Mouse (Mus musculus) heart, embryonic 13.5 days (tissue): ENCODE results near the gene Adh1. TPM values are rescaled to one million over a fixed set of nuclear protein-coding genes. Genes with fewer than 3 reads are reported as not detected.

Experiments used
- ATAC-seq: fragments of 200-750 bp; cut with Nextera tagmentation; 2 replicates; pipeline ENCODE4 v1.8.0; 2017; ENCODE audit warnings: moderate TSS enrichment; ENCODE audit not compliant: insufficient number of reproducible peaks, low FRiP score, low TSS enrichment; ENCODE audit errors: extremely low read depth
- H3K27ac ChIP-seq: fragments of 300-500 bp; sonication (generic); replicated peaks from 2 replicates; pipeline ENCODE4 v1.5.1; 2015; ENCODE audit warnings: moderate library complexity, mild to moderate bottlenecking, inconsistent platforms
- H3K27me3 ChIP-seq: fragments of 300-500 bp; sonication (generic); replicated peaks from 2 replicates; pipeline ENCODE4 v1.6.1; 2015; ENCODE audit warnings: mild to moderate bottlenecking, inconsistent platforms
- H3K36me3 ChIP-seq: fragments of 300-500 bp; sonication (generic); 2 replicates; pipeline ENCODE4 v1.6.1; 2015; ENCODE audit warnings: mild to moderate bottlenecking, inconsistent platforms
- H3K4me1 ChIP-seq: fragments of 300-500 bp; sonication (generic); 2 replicates; pipeline ENCODE4 v1.6.1; 2015; ENCODE audit warnings: inconsistent platforms
- H3K4me2 ChIP-seq: fragments of 300-500 bp; sonication (generic); 2 replicates; pipeline ENCODE4 v1.6.1; 2015; ENCODE audit warnings: inconsistent platforms, mild to moderate bottlenecking, moderate library complexity
- H3K4me3 ChIP-seq: fragments of 300-500 bp; sonication (generic); 2 replicates; pipeline ENCODE4 v1.5.1; 2015; ENCODE audit warnings: moderate library complexity, mild to moderate bottlenecking, inconsistent platforms
- H3K9ac ChIP-seq: fragments of 300-500 bp; sonication (generic); 2 replicates; pipeline ENCODE4 v1.6.1; 2015; ENCODE audit warnings: inconsistent platforms, mild to moderate bottlenecking, moderate library complexity
- H3K9me3 ChIP-seq: fragments of 300-500 bp; sonication (generic); 2 replicates; pipeline ENCODE4 v1.6.1; 2016; ENCODE audit warnings: inconsistent platforms
- WGBS: fragments of 180-500 bp; shearing (Covaris S2); methylation state at CpG from one replicate; pipeline ENCODE4 v1.1.7; 2015; ENCODE audit warnings: mixed read lengths; 5-methylcytosine and 5-hydroxymethylcytosine counted together
- polyA plus RNA-seq: library from polyadenylated mRNA; unstranded; fragments of >200 nt; fragmentation: Nextera tagmentation; extraction: Ambion mirVana; gene quantifications from 2 replicates; pipeline ENCODE4 v1.2.1, GENCODE M21; 2015

The Adh1 gene
- polyA plus RNA-seq, 1 experiment from 2014 or later, result 13.5 TPM

GRCm38 (mm10) chr3:138262568-138262967 is 1.8 kb downstream of the Adh1 start:
- ATAC-seq, result no peak
- no peak overlapping the region for H3K4me3 ChIP-seq
- no peak overlapping the region for H3K9ac ChIP-seq
- no peaks in the 10 kb centered on the region for H3K9me3 ChIP-seq
- WGBS, result 25% methylated on average over 4 of the region's 4 CpGs
- peaks cover 10% of the 10 kb centered on the region; the same call in 1 of the 2 replicates for H3K4me1 ChIP-seq
- H3K27ac ChIP-seq, result no peak overlapping the region
- no peaks in the 10 kb centered on the region for H3K27me3 ChIP-seq
- no peak overlapping the region for H3K4me2 ChIP-seq
- no peaks in the 10 kb centered on the region for H3K36me3 ChIP-seq

- H3K27ac ChIP-seq, result no peak overlapping the region
- ATAC-seq, result no peak
- no peaks in the 10 kb centered on the region for H3K36me3 ChIP-seq
- H3K4me2 ChIP-seq, result no peak overlapping the region
- 61% methylated on average over 5 of the region's 5 CpGs for WGBS
- no peaks in the 10 kb centered on the region for H3K27me3 ChIP-seq
- peaks cover 10% of the 10 kb centered on the region; the same call in 1 of the 2 replicates for H3K4me1 ChIP-seq
- no peaks in the 10 kb centered on the region for H3K9me3 ChIP-seq
- no peak overlapping the region for H3K9ac ChIP-seq
- no peak overlapping the region for H3K4me3 ChIP-seq
Measured at GRCm38 (mm10) chr3:138263154-138263930, 2.6 kb downstream of the Adh1 start.

GRCm38 (mm10) chr3:138264648-138265047 is 3.9 kb downstream of the Adh1 start:
- no peaks in the 10 kb centered on the region for H3K27me3 ChIP-seq
- H3K4me2 ChIP-seq, result no peak overlapping the region
- 68% methylated on average over 3 of the region's 3 CpGs for WGBS
- peaks cover 10% of the 10 kb centered on the region; the same call in 1 of the 2 replicates for H3K4me1 ChIP-seq
- no peak for ATAC-seq
- H3K9ac ChIP-seq, result no peak overlapping the region
- H3K36me3 ChIP-seq, result no peaks in the 10 kb centered on the region
- no peak overlapping the region for H3K4me3 ChIP-seq
- no peaks in the 10 kb centered on the region for H3K9me3 ChIP-seq
- H3K27ac ChIP-seq, result no peak overlapping the region

DNA sequence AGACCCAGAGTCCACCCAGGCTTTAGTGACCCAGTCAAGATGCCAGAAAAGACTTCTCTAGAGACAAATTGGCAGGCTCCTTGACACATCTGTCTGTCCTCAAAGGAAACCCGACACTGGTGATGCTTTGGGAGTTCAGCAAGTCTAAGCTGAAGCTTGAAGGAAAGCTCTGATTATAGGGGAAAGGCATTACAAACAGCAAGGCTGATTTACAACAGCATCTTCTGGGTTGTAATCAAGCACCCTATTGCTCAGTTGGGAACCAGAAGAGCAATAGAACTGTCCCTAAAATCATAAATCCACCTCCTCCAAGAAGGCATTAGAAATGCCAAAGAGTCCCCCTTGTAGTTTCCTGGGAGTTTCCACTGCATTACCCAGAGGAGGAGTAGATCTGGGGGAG is 9.7 kb downstream of the Adh1 start:
- H3K36me3 ChIP-seq, result no peaks in the 10 kb centered on the region
- H3K27me3 ChIP-seq, result no peaks in the 10 kb centered on the region
- H3K9me3 ChIP-seq, result no peaks in the 10 kb centered on the region
- H3K27ac ChIP-seq, result no peak overlapping the region
- ATAC-seq, result no peak
- H3K4me1 ChIP-seq, result no peaks in the 10 kb centered on the region
- H3K4me2 ChIP-seq, result no peak overlapping the region
- H3K9ac ChIP-seq, result no peak overlapping the region
- WGBS, result 28% methylated on average over 1 of the region's 1 CpGs
- H3K4me3 ChIP-seq, result no peak overlapping the region

DNA sequence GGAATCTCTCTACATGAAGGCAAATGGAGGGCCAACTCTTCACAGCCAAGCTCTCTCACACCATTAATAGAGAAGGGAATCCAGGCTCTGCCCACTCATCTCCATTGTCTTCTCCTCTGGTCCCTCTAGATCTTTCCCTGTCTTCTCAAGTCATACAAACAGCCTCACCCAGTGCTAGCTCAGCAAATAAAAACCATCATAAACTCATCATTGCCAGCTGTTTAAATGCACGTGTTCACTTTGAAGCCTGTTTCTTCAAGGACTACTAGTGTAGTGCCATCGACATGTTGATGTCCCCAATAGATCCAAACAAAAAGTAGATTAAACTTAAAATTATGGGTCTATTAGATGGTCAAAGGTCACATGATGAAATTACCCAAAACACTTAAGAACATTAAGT is 10.5 kb downstream of the Adh1 start:
- 80% methylated on average over 2 of the region's 2 CpGs for WGBS

DNA sequence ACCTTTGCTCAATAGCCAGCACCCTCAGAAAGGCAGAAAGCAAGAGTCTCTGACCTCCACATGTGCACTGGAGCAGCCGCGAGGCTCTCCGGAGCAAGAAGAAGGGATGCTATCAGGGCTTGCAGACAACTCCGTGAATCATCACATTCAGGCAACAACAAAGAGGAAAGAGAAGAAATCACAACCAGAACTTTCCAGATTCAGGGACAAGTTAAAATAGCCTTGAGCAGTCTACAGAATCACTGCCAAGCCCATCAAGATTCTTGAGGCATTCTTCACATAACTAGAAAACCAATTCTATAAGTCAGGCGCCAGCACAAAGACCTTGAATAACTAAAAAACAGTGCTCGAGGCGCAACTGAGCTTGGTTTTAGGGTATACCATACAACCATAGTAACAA is 12.3 kb downstream of the Adh1 start:
- Histone ChIP-seq H3K4me3 (no peak overlapping the region), H3K4me1 (0 out of 2 replicates have a peak, but pooled peaks cover 8% of the 10 kb centered on the region), H3K27me3 (no peaks in the 10 kb centered on the region), H3K36me3 (no peaks in the 10 kb centered on the region), H3K4me2 (no peak overlapping the region), H3K9me3 (no peaks in the 10 kb centered on the region), H3K27ac (no peak overlapping the region), H3K9ac (no peak overlapping the region)
- WGBS, result 72% methylated on average over 7 of the region's 7 CpGs
- ATAC-seq, result no peak

More for the DNA sequence above, 10.5 kb downstream of the Adh1 start:
- Histone ChIP-seq H3K4me3 (no peak overlapping the region), H3K27ac (no peak overlapping the region), H3K27me3 (no peaks in the 10 kb centered on the region), H3K9ac (no peak overlapping the region), H3K4me1 (no peaks in the 10 kb centered on the region), H3K4me2 (no peak overlapping the region), H3K36me3 (no peaks in the 10 kb centered on the region), H3K9me3 (no peaks in the 10 kb centered on the region)
- ATAC-seq, result no peak

GRCm38 (mm10) chr3:138275100-138275499 is 14.3 kb downstream of the Adh1 start:
- WGBS, result 64% methylated on average over 3 of the region's 3 CpGs
- Histone ChIP-seq H3K36me3 (no peaks in the 10 kb centered on the region), H3K27me3 (no peaks in the 10 kb centered on the region), H3K9me3 (no peaks in the 10 kb centered on the region), H3K4me2 (no peak overlapping the region), H3K4me1 (0 out of 2 replicates have a peak, but pooled peaks cover 8% of the 10 kb centered on the region), H3K4me3 (no peak overlapping the region), H3K9ac (no peak overlapping the region), H3K27ac (no peak overlapping the region)
- no peak for ATAC-seq

DNA sequence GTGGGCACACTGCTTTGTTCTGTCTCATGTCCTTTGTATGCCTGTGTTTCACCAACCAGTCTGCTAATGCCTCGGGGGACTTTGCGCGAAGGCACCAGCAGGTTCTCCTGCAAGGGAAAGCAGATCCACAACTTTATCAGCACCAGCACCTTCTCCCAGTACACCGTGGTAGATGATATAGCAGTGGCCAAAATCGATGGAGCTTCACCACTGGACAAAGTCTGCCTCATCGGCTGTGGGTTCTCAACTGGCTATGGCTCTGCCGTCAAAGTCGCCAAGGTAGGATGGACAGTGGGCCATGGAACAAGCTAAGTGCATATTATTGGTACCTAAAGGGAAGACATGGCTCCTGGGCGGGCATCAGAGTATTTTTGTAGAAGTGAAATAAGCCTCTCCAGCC is 21.8 kb downstream of the Adh1 start:
- Histone ChIP-seq H3K4me2 (no peak overlapping the region), H3K9me3 (no peaks in the 10 kb centered on the region), H3K27ac (no peak overlapping the region), H3K36me3 (no peaks in the 10 kb centered on the region), H3K4me3 (no peak overlapping the region), H3K4me1 (peaks cover 6% of the 10 kb centered on the region; the same call in 1 of the 2 replicates), H3K9ac (no peak overlapping the region), H3K27me3 (no peaks in the 10 kb centered on the region)
- WGBS, result 89% methylated on average over 9 of the region's 9 CpGs
- ATAC-seq, result no peak

DNA sequence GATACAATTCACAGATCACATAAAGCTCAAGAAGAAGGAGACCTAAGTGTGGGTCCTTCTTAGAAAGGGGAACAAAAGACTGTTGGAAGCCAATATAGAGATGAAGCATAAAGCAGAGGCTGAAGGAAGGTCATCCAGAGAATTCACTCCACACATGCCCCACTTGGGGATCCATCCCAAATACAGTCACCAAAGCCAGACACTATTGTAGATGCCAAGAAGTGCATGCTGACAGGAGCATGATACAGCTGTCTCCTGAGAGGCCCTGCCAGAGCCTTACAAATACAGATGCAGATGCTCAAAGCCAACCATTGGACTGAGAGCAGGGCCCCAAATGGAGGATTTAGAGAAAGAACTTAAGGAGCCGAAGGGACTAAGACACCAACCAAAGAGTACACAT is 23.0 kb downstream of the Adh1 start:
- Histone ChIP-seq H3K4me2 (no peak overlapping the region), H3K9me3 (no peaks in the 10 kb centered on the region), H3K36me3 (no peaks in the 10 kb centered on the region), H3K4me3 (no peak overlapping the region), H3K27ac (no peak overlapping the region), H3K27me3 (no peaks in the 10 kb centered on the region), H3K9ac (no peak overlapping the region), H3K4me1 (peaks cover 5% of the 10 kb centered on the region; the same call in 1 of the 2 replicates)
- 85% methylated on average over 1 of the region's 1 CpGs for WGBS
- no peak for ATAC-seq

DNA sequence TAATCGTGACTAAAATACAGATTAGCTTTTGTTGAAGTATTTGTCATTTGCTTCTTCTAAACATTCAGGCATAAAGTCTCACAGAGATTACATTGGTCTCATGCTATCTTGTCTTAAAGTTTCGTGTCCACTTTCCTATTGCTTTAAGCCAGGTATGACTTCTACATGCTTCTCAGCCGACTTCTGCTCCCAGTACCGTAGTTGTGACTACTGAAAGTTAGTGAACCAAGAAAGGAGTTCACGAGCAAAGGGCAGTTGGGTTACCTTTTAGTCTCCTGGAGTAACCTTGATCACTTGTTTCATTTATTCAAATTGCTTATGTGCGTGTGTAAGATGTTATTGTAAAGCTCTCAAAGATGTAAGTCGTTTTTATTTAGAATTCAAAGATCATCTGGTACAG is 25.2 kb downstream of the Adh1 start:
- Histone ChIP-seq H3K4me3 (no peak overlapping the region), H3K27me3 (no peaks in the 10 kb centered on the region), H3K27ac (no peak overlapping the region), H3K36me3 (no peaks in the 10 kb centered on the region), H3K4me2 (no peak overlapping the region), H3K4me1 (no peaks in the 10 kb centered on the region), H3K9ac (no peak overlapping the region), H3K9me3 (no peaks in the 10 kb centered on the region)
- 88% methylated on average over 7 of the region's 7 CpGs for WGBS
- ATAC-seq, result no peak

GRCm38 (mm10) chr3:138287686-138288085 is 26.9 kb downstream of the Adh1 start:
- Histone ChIP-seq H3K4me2 (no peak overlapping the region), H3K4me3 (no peak overlapping the region), H3K9me3 (no peaks in the 10 kb centered on the region), H3K27me3 (no peaks in the 10 kb centered on the region), H3K9ac (no peak overlapping the region), H3K27ac (no peak overlapping the region), H3K4me1 (no peaks in the 10 kb centered on the region), H3K36me3 (no peaks in the 10 kb centered on the region)
- no peak for ATAC-seq
- 85% methylated on average over 4 of the region's 4 CpGs for WGBS

DNA sequence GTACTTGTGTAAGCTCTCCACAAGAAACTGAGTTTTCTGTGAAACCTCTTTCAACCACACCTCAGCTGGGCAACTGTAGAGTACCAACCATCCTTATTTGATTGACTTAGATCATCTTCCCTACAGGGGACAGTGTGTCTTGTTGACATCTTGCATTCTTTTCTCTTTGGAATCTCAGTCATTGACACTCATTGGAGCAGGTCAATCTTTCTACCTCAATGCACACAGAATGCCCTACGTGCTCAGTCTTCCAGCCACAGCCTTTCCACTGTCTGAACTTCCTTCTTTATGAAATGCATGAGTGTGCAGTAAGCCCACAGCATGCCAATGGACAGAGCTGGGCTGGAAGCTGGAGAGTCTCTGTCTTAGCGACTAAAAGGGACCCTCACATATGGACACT is 29.9 kb downstream of the Adh1 start:
- Histone ChIP-seq H3K4me2 (no peak overlapping the region), H3K27me3 (no peaks in the 10 kb centered on the region), H3K27ac (no peak overlapping the region), H3K9ac (no peak overlapping the region), H3K4me3 (no peak overlapping the region), H3K4me1 (no peaks in the 10 kb centered on the region), H3K36me3 (no peaks in the 10 kb centered on the region), H3K9me3 (peaks cover 9% of the 10 kb centered on the region)
- 69% methylated on average over 2 of the region's 2 CpGs for WGBS
- no peak for ATAC-seq
